Mouse (Mus musculus): Measurements from ENCODE around the gene Nt5dc3. TPM values are rescaled to one million over a fixed set of nuclear protein-coding genes. Genes with fewer than 3 reads are reported as not detected.

The Nt5dc3 gene
- polyA plus RNA-seq, 1 experiment from 2014 or later, result 2.6 TPM

- Histone ChIP-seq H3K4me2 (replicated peaks; ENCODE audit: low read depth, low read length) (no peak overlapping the region), H3K9me3 (ENCODE audit: control insufficient read depth, low read length) (no peaks in the 10 kb centered on the region), H3K4me3 (ENCODE audit: low read length) (no peak overlapping the region), H3K27ac (ENCODE audit: low read depth, low read length) (no peak overlapping the region), H3K4me1 (ENCODE audit: control insufficient read depth, insufficient read depth, low read length) (no peaks in the 10 kb centered on the region), H3K9ac (ENCODE audit: low read depth, low read length) (no peak overlapping the region), H3K36me3 (ENCODE audit: control insufficient read depth, insufficient read depth, low read length) (no peaks in the 10 kb centered on the region), H3K27me3 (ENCODE audit: control insufficient read depth, insufficient read depth, low read length) (no peaks in the 10 kb centered on the region)
- 70% methylated on average over 5 of the region's 5 CpGs for WGBS
- no peak for ATAC-seq (ENCODE audit: low FRiP score, low TSS enrichment)
These were observed 93.8 kb downstream of the Nt5dc3 start for GRCm38 (mm10) chr10:86872591-86872990.

- Histone ChIP-seq H3K4me1 (ENCODE audit: control insufficient read depth, insufficient read depth, low read length) (no peaks in the 10 kb centered on the region), H3K4me3 (ENCODE audit: low read length) (no peak overlapping the region), H3K9me3 (ENCODE audit: control insufficient read depth, low read length) (no peaks in the 10 kb centered on the region), H3K4me2 (replicated peaks; ENCODE audit: low read depth, low read length) (no peak overlapping the region), H3K36me3 (ENCODE audit: control insufficient read depth, insufficient read depth, low read length) (no peaks in the 10 kb centered on the region), H3K27ac (ENCODE audit: low read depth, low read length) (no peak overlapping the region), H3K27me3 (ENCODE audit: control insufficient read depth, insufficient read depth, low read length) (no peaks in the 10 kb centered on the region), H3K9ac (ENCODE audit: low read depth, low read length) (no peak overlapping the region)
- no peak for ATAC-seq (ENCODE audit: low FRiP score, low TSS enrichment)
- WGBS, result 40% methylated on average over 7 of the region's 7 CpGs
These were observed 99.9 kb downstream of the Nt5dc3 start for GRCm38 (mm10) chr10:86878721-86879120.

- ATAC-seq (ENCODE audit: low FRiP score, low TSS enrichment), result no peak
- H3K27me3 ChIP-seq (ENCODE audit: control insufficient read depth, insufficient read depth, low read length), result no peaks in the 10 kb centered on the region
- H3K4me3 ChIP-seq (ENCODE audit: low read length), result no peak overlapping the region
- no peak overlapping the region for H3K27ac ChIP-seq (ENCODE audit: low read depth, low read length)
- no peaks in the 10 kb centered on the region for H3K36me3 ChIP-seq (ENCODE audit: control insufficient read depth, insufficient read depth, low read length)
- H3K9ac ChIP-seq (ENCODE audit: low read depth, low read length), result no peak overlapping the region
- no peaks in the 10 kb centered on the region for H3K4me1 ChIP-seq (ENCODE audit: control insufficient read depth, insufficient read depth, low read length)
- no peaks in the 10 kb centered on the region for H3K9me3 ChIP-seq (ENCODE audit: control insufficient read depth, low read length)
- H3K4me2 ChIP-seq (replicated peaks; ENCODE audit: low read depth, low read length), result no peak overlapping the region
- 47% methylated on average over 5 of the region's 5 CpGs for WGBS
These were observed 101.4 kb downstream of the Nt5dc3 start for GRCm38 (mm10) chr10:86880071-86880806.

- H3K27me3 ChIP-seq (ENCODE audit: control insufficient read depth, insufficient read depth, low read length), result no peaks in the 10 kb centered on the region
- no peaks in the 10 kb centered on the region for H3K36me3 ChIP-seq (ENCODE audit: control insufficient read depth, insufficient read depth, low read length)
- no peak overlapping the region for H3K27ac ChIP-seq (ENCODE audit: low read depth, low read length)
- H3K9me3 ChIP-seq (ENCODE audit: control insufficient read depth, low read length), result no peaks in the 10 kb centered on the region
- no peak for ATAC-seq (ENCODE audit: low FRiP score, low TSS enrichment)
- no peak overlapping the region for H3K4me3 ChIP-seq (ENCODE audit: low read length)
- H3K4me1 ChIP-seq (ENCODE audit: control insufficient read depth, insufficient read depth, low read length), result no peaks in the 10 kb centered on the region
- no peak overlapping the region for H3K4me2 ChIP-seq (replicated peaks; ENCODE audit: low read depth, low read length)
- H3K9ac ChIP-seq (ENCODE audit: low read depth, low read length), result no peak overlapping the region
These were observed 102.6 kb downstream of the Nt5dc3 start for GRCm38 (mm10) chr10:86881448-86881847.

- no peak overlapping the region for H3K27ac ChIP-seq (ENCODE audit: low read depth, low read length)
- no peaks in the 10 kb centered on the region for H3K4me1 ChIP-seq (ENCODE audit: control insufficient read depth, insufficient read depth, low read length)
- no peak overlapping the region for H3K9ac ChIP-seq (ENCODE audit: low read depth, low read length)
- H3K36me3 ChIP-seq (ENCODE audit: control insufficient read depth, insufficient read depth, low read length), result no peaks in the 10 kb centered on the region
- no peak overlapping the region for H3K4me3 ChIP-seq (ENCODE audit: low read length)
- no peak overlapping the region for H3K4me2 ChIP-seq (replicated peaks; ENCODE audit: low read depth, low read length)
- no peak for ATAC-seq (ENCODE audit: low FRiP score, low TSS enrichment)
- H3K9me3 ChIP-seq (ENCODE audit: control insufficient read depth, low read length), result no peaks in the 10 kb centered on the region
- no peaks in the 10 kb centered on the region for H3K27me3 ChIP-seq (ENCODE audit: control insufficient read depth, insufficient read depth, low read length)
- WGBS, result 92% methylated on average over 1 of the region's 1 CpGs
These were observed 107.6 kb downstream of the Nt5dc3 start for GRCm38 (mm10) chr10:86886434-86886833.

Other genes with a start within 250 kb of the Nt5dc3 start
- gene Hsp90b1, start 73.5 kb upstream of the Nt5dc3 start, polyA plus RNA-seq (2014; fragmentation: Nextera tagmentation; extraction: Ambion mirVana), result 476 and 591 TPM in 2 replicates
- gene Ttc41, start 73.2 kb upstream of the Nt5dc3 start, polyA plus RNA-seq (2014; fragmentation: Nextera tagmentation; extraction: Ambion mirVana), result 1.2 and 1.5 TPM in 2 replicates
- gene Gm49358, start 15.0 kb upstream of the Nt5dc3 start, polyA plus RNA-seq (2014; fragmentation: Nextera tagmentation; extraction: Ambion mirVana), result 0.22 and 0.31 TPM in 2 replicates
- gene Stab2, start 229.0 kb downstream of the Nt5dc3 start, polyA plus RNA-seq (2014; fragmentation: Nextera tagmentation; extraction: Ambion mirVana), result 1.8 and 3.8 TPM in 2 replicates